Mouse (Mus musculus): ENCODE measurements around the gene Gm3512.
"Not testable (repeated sequence)": the region's sequence is repeated elsewhere in the genome, so short reads cannot be mapped to it uniquely, and the experiment has no call there.

The Gm3512 gene

GRCm38 (mm10) chr14:7174483-7174971 is at the start of gene Gm3512:
Gm3512 (minus strand) TSS chr14:7174533.
- DNase-seq (ENCODE audit: low spot score) = not testable (repeated sequence)

DNA sequence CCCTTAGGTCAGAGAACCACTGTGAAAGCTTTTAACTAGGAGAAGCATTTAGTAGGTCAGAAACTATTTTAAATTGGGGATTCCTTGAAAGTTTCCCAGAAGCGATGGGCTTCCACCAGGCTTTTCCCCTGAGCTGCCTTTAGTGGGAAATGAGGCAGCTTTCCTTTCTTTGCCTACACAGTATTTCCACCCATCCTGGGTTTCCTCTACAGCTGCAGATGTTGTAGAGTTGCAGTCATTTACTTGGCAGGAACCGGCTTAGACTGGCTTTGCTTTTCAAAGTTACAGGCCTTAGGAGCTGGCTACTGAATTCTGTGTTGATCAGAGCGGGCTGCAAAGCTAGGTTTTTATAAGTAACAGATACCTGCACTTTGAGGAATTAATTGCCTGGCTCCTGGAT is 25.7 kb upstream of the Gm3512 start:
- not testable (repeated sequence) for DNase-seq (ENCODE audit: low spot score)

DNA sequence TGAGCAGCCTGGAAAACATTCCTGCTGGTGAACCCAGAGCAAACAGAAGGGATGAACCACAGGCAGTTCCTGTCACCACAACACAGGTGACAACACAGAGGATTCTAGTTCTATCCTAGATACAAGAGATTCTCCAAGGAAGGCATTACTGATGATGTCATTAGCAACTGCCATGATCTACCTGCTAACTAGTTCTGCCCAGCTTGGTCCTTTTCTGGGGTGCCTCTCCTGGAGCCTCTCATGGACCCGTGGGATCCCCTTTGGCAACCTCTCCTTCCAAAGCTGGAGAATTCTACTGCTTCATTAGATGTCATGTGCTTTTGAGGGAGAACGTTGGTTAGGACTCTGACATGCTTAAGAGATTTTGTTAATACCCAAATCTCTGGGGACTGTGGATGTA is 20.1 kb upstream of the Gm3512 start, which contains the start of gene Gm16434:
TSS of gene Gm16434 (minus strand) at position 101 of the 400 bp plus-strand sequence.
- DNase-seq (ENCODE audit: low spot score) = not testable (repeated sequence)

DNA sequence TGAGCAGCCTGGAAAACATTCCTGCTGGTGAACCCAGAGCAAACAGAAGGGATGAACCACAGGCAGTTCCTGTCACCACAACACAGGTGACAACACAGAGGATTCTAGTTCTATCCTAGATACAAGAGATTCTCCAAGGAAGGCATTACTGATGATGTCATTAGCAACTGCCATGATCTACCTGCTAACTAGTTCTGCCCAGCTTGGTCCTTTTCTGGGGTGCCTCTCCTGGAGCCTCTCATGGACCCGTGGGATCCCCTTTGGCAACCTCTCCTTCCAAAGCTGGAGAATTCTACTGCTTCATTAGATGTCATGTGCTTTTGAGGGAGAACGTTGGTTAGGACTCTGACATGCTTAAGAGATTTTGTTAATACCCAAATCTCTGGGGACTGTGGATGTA is 49.0 kb downstream of the Gm3512 start, which contains the start of gene Gm6676:
TSS of gene Gm6676 (minus strand) at position 101 of the 400 bp plus-strand sequence.
- not testable (repeated sequence) for DNase-seq (ENCODE audit: low spot score)

- not testable (repeated sequence) for DNase-seq (ENCODE audit: low spot score)
These were observed 69.1 kb downstream of the Gm3512 start for GRCm38 (mm10) chr14:7105124-7105802.

Measured in urinary bladder, postnatal 10 days (tissue).